Mouse (Mus musculus): ENCODE results near the gene Gm6460. TPM values are rescaled to one million over a fixed set of nuclear protein-coding genes. Genes with fewer than 3 reads are reported as not detected.
"Not testable (repeated sequence)": the region's sequence is repeated elsewhere in the genome, so short reads cannot be mapped to it uniquely, and the experiment has no call there.

The Gm6460 gene
- not detected for total RNA-seq (2021)
- long read RNA-seq, experiment 1 = 0 reads
- long read RNA-seq, experiment 2 = 0 reads

- not testable (repeated sequence) for DNase-seq (ENCODE audit: low spot score in 2 of 2)
Observed at GRCm38 (mm10) chr5:11594613-11595012, at the start of gene Gm6460. TSS of gene Gm6460 (plus strand) at chr5:11594913.

Other genes with a start within 250 kb of the Gm6460 start
- not detected for gene Gm8897, start 178.5 kb upstream of the Gm6460 start, total RNA-seq (2021)
- not detected for gene Gm8906, start 92.2 kb upstream of the Gm6460 start, total RNA-seq (2021)
- gene Gm8922, start 87.0 kb downstream of the Gm6460 start, total RNA-seq (2021) = not detected
- gene Gm8926, start 175.6 kb downstream of the Gm6460 start, total RNA-seq (2021) = not detected